Mouse (Mus musculus): Measurements from ENCODE around the gene Cav3.

Gene Cav3

DNA sequence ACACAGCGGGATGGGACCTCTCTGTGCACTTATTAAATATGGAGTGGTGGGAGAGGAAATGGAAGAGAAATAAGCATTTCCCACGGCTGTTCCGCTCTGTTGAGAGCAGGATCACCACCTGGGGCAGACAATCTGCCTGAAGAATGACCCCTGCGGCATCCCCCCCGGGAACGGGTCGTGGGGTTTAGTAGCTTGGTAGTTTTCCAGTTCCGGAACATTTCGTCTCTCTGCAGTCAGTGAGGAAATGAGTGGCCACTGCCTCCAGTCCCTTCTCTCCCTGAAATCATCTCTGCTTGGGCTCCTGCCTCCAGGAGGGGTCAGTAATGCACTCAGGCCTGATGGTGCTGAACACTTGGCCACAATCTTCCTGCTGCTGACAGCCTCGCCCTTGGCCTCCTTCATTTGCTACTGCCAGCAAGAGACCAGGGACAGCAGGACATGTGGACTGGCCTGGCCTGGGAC, 35.3 kb downstream of the Cav3 start:
- peak; percentile 14 for DNase-seq (ENCODE audit: low read depth, low spot score)

DNA sequence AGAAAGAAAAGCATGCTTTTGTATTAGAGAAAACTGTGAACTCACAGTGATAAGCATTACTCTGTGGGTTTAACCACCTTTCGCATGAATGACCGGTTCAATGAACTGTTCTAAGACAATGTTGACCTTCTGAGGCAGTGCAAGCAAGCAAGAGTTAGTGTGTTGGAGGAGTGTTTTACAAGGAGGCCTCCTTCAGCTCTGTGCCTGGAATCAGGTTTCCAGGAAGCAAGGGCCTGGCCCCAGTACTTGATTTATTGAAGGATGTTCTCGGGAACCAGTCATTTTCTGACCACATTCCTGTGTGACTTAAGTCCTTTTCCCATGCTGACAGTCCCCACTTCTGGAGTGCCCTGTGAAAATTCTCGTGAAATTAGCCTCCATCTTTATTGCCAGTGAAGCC, 35.9 kb downstream of the Cav3 start:
- DNase-seq (ENCODE audit: low read depth, low spot score) = no peak

DNA sequence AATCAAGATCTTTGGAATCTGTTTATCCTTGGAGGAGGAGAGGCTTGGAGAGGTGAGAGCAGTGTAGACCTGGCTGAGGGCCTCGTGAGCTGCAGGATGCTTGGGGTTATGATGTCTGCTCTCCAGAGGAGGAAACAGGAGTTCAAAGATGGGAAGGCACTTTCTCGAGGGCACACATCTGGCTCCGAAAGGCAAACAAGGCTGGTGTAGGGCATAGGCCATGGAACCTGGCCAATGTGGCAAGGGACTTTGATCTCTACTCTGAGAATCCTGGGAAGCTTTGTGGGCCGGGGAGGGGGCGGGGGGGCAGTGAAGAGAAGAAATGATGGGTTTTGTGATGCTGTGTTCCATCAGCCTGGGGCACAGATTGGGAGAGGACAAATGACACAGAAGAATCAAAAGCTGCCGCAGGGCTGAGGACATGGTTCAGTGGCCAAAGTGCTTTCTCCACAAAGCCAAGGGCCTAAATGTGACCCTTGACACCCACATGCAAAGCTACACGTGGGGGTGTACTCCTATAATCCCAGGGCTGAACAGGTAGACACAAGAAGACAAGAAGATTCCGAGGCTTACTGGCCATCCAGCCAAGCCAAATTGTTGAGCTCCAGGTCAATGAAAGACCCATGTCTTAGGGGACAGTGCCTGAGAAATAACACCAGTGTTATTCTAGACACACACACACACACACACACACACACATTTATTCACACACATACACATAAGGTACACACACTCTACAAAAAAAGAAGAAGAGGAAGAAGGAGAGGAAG, 37.2 kb downstream of the Cav3 start:
- no peak for DNase-seq (ENCODE audit: low read depth, low spot score)

DNA sequence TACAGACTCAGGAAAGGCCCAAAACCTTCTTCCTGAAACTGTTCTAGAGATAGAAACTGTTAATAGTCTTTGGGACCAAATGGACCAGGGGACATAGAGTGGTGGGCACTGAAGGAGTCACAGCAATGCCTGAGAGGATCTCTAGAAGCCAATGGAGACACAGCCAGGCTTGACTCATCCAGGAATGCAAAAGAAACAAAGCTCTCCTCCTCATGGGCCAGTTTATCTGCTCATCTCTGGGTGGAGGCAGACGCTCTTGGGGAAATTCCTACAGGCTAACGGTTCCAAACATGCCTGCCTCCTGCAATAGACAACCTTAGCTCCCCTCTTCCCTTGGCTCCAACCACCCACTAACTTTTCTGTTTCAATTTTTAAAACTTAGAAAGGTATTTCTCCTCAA, 38.2 kb downstream of the Cav3 start:
- no peak for DNase-seq (ENCODE audit: low read depth, low spot score)

DNA sequence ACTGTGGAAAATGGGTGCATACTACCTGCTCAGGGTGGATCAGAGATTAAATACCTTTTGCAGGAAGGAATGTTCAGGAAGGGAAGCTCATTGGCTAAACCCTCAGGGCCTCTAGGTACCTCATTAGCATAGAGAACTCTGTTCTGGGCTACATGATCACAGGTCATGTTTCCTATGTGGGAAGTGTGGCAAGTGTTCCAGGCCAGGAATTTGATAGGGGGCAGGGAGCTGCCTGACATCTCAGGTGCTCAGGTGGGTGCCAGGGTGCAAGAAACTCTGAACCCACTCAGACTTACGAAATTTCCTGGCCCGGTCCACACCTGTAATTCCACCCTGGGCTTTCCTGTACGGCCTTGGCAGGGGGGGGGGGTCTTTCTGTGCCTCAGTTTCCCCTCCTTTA, 39.4 kb downstream of the Cav3 start:
- no peak for DNase-seq (ENCODE audit: low read depth, low spot score)

DNA sequence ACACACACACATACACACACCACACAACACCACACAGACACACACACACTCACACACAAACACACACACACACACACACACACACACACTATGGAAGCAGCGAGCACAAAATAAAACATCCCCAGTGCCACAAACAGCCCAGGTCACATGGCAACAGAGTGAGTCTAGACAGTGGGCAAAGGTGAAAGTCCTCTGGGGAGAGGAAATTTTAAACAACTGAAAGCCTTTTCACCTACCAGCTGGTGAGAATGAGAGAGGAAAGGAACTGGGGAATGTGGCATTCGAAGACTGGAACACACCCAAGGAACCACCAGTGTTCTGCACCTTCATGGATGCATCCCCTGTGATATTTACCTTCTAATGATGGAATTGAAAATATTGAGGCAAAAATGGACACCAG, 40.2 kb downstream of the Cav3 start:
- no peak for DNase-seq (ENCODE audit: low read depth, low spot score)

DNA sequence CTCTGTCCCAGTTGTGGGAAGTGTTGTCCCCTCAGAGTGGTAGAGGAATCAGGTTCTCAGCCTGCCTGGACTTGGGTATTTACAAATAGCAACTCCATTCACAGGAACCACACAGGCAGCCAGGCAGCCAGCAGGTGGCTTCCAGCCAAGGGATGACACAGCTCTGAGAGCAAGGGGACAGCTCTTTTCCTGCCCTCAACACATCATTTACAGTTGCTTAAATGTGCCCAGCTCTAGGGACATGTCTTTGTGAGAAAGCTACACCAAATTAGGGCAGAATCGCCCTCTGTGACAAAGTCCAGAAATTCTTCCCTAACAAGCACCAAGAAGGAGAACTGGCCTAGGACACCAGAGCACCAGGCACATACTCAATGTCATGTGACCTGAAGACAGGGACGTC, 41.9 kb downstream of the Cav3 start:
- DNase-seq (ENCODE audit: low read depth, low spot score) = peak; percentile 10

DNA sequence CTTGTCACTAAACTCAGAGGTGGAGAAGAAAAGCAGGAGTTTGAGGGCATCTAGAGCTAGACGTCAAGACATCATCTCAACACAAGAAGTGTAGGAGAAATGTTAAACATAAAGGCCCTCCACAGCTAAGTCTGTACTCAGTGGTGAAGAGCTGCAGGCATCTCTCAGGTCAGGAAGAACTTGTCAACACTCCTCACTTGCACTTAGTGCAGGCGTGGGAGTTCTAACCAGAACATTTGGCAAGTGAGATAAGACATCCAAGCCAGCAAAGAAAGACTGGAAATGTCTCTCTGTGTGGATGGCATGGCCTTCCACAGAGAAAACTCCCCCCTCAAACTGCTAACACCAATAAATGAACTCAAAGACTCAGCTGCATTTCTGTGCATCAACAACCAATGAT, 48.3 kb downstream of the Cav3 start:
- no peak for DNase-seq (ENCODE audit: low read depth, low spot score)

DNA sequence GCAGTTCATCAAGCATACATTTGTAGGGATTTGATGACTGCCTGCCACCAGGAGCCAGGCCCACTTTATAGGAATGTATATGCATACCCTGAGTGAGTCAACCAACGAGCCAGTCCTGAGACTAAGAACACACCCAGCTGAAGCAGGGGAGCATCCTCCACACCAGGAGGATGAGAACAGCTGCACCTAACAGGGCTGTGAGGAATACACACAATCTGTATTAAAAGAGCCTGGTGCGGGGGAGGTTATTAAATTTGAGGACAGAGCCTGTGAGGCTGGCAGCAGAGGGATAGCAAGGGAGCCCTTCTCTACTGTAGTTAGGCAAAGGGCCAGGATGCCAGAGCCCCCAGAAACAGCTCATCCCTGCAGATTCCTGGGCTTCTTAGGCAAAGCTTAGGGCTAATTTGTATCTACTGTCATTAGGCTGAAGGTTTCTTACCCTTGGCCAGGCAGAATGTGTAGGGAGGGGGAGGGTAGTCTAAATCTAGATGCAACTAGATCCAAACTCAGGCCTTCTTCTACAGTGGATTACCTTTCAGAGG, 50.4 kb downstream of the Cav3 start:
- DNase-seq (ENCODE audit: low read depth, low spot score) = no peak

DNA sequence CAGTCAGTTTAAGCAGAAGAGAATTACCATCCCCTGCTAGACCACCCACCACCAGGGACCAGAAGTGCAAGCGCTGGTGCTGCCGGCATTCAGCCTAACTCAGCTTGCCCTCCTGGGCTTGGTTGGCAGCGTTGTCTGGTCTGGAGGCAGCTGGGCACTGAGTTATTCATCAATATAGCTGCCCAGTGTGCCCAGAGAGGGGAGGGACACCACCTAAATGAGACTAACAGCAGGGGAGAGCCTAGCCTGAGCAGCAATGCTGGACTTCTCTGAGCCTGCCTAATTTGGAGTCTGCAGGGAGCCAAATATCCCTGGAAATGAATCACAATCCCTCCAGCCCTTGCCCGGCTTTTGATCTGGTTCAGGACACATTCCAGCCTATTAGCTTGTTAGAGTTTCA, 51.0 kb downstream of the Cav3 start:
- DNase-seq (ENCODE audit: low read depth, low spot score) = no peak

DNA sequence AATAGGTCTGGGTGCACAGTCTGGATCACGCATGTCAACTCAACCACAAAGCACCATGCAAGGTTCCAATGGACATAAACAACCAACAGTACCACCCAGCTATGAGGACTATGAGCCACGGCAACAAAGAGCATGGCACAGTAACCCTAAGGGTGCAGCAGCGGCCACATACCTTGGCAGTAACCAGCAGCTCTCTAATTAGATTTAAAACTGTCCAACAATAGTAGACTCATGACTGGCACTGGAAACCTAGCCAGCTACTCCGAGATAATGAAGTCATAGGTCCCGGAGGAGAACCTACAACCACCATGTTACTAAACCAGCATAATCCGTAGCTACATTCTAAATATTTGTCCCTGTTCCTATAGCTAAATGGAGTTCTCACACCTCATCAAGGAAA, 55.3 kb downstream of the Cav3 start:
- no peak for DNase-seq (ENCODE audit: low read depth, low spot score)

DNA sequence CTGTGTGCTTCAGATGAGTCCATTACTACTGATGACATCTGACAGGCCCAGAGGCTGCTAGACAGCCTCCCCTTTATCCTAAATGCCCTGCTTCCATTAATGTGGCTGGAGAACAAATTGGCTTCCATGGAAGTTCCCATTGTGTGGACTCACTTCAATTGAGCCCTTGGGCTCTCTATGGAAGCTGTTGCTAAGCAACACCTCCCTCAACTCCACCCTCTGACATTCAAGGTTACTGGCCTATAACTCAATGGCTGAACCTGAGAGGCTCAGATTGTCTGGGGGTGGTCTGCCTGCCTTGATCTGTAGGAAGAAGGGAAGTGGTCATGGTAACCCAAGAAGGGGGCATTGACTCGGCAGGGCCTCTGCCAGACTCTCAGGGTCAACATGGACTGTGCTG, 57.2 kb downstream of the Cav3 start:
- DNase-seq (ENCODE audit: low read depth, low spot score) = no peak

DNA sequence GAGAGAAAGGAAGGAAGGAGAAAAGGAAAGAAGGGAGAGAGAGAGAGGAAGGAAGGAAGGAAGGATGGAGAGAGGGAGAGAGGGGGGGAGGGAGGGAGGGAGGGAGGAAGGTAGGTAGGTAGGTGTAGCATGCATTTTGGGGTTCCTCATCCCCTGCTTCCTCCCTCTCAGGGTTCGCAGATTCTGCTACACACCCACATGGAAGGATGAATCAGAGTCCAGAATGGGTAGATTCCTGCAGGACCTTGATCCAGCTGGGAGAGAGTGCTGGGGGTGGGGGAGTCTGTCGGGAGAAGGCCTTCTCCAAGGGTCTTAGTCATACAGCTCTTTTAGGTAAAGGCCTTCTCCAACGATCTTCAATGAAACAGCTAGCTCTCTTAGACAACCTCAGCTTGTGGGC, 58.3 kb downstream of the Cav3 start:
- no peak for DNase-seq (ENCODE audit: low read depth, low spot score)

DNA sequence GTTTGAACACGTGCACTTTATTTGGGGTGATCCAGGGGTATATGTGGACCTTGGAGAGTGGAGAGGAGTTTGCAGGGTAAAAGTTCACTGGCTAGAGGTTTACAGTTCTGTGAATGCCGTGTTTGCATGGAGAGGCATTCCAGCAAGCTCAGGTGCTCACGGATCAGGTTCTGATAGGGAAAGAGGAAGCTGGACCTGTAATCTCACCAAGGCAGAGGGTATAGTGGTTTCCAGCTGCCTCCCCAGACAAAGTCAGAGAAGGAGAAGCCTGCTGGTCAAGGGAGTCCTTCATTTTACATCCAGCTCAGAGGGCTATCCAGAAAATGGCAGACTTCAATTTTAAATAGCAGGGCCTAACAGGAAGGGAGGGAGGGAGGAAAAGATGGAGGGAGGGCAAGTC, 58.7 kb downstream of the Cav3 start:
- DNase-seq (ENCODE audit: low read depth, low spot score) = no peak
